In the genomic region with DNA sequence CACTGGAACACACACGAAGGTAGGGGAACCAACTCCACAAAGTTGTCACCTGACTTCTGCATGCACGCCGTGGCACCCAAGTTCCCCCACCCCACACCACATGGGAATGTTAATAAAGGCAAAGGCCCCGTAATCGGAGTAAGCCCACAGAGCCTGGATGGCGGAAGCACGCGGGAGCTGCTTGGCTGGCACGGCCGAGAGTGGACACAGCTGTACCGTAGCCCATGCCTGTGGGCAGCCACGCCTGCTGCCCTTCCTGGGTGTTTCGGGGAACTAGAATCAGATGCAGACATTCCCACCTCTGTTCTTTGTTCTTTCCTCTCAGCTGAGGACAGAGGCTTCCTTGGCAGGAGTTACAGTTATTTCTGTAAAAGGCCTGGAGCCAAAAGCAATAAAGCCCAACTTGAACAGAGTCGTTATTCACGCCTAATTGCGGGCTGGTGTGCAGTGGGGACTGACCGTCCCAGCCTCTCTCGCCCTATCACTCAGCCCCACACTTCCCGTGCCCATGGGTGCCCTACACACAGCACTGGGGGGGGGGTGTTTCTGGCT, we compare ENCODE assay signal across 8 mouse cellular contexts. TPM values are rescaled to one million over a fixed set of nuclear protein-coding genes. Genes with fewer than 3 reads are reported as not detected.
DNase-seq lines count a peak whose midpoint lies in the region; ATAC-seq lines count a peak whose summit lies in the region.

No protein-coding gene starts in this region.

- no peaks in the 10 kb centered on the region for H3K9me3 ChIP-seq in intestine, embryonic 15.5 days
- H3K9me3 ChIP-seq in limb, embryonic 13.5 days, result no peaks in the 10 kb centered on the region

- H3K27me3 ChIP-seq in intestine, embryonic 15.5 days (replicated peaks), result no peaks in the 10 kb centered on the region
- no peaks in the 10 kb centered on the region for H3K27me3 ChIP-seq in limb, embryonic 13.5 days

- no peak overlapping the region for H3K9ac ChIP-seq in intestine, embryonic 15.5 days
- H3K9ac ChIP-seq in limb, embryonic 13.5 days, result peak overlapping the region; percentile 51; the same call in 1 of the 2 replicates

- WGBS in intestine, embryonic 15.5 days, result 46% methylated on average over 19 of the region's 19 CpGs
- 9% methylated on average over 19 of the region's 19 CpGs for WGBS in limb, embryonic 13.5 days

- H3K4me2 ChIP-seq in intestine, embryonic 15.5 days (replicated peaks), result 0 out of 2 replicates have a peak overlapping the region, but pooled peaks have one; percentile 9
- peak overlapping the region; percentile 54 for H3K4me2 ChIP-seq in limb, embryonic 13.5 days (replicated peaks)

- DNase-seq in adrenal gland, adult (ENCODE audit: inconsistent age in 2 of 2, low spot score in 1 of 2), result peak; percentile 31 to 62
- DNase-seq in adrenal gland, adult 2 months, result no peak
- DNase-seq in right cerebral cortex, postnatal 25 days, result peak; percentile 33
- no peak for DNase-seq in right cerebral cortex, adult 2 months (ENCODE audit: low spot score in 2 of 2)
- DNase-seq in B cell, adult 2 months, result no peak
- DNase-seq in gastrocnemius, postnatal 10 days, result no peak

- peak; percentile 47 for ATAC-seq in intestine, embryonic 15.5 days
- peak; percentile 81 for ATAC-seq in limb, embryonic 13.5 days (ENCODE audit: low FRiP score, low read depth)

- no peak overlapping the region for H3K4me3 ChIP-seq in intestine, embryonic 15.5 days (replicated peaks)
- peak overlapping the region; percentile 17; the same call in 1 of the 2 replicates for H3K4me3 ChIP-seq in limb, embryonic 13.5 days

- H3K27ac ChIP-seq in intestine, embryonic 15.5 days, result peak overlapping the region; percentile 65; the same call in 1 of the 2 replicates
- H3K27ac ChIP-seq in limb, embryonic 13.5 days, result peak overlapping the region; percentile 96

- peaks cover 49% of the 10 kb centered on the region for H3K4me1 ChIP-seq in intestine, embryonic 15.5 days (replicated peaks)
- peaks cover 76% of the 10 kb centered on the region for H3K4me1 ChIP-seq in limb, embryonic 13.5 days

- H3K36me3 ChIP-seq in intestine, embryonic 15.5 days, result no peaks in the 10 kb centered on the region
- H3K36me3 ChIP-seq in limb, embryonic 13.5 days, result peaks cover 42% of the 10 kb centered on the region

RNA-seq across cellular contexts. Expression of a gene that starts 12.8 kb away (rescaled TPM):
- 100 to 1,000 TPM in 1 of 2 experiments, 10 to 100 TPM in 1; 56.3 to 119 TPM for total RNA-seq in adrenal gland, adult 2 months (2021)
- polyA plus RNA-seq in adrenal gland, adult 2 months (2012; rRNA removed), result 36.8 and 65.7 TPM in 2 replicates
- polyA plus RNA-seq in intestine, embryonic 15.5 days (2015; fragmentation: Nextera tagmentation; extraction: Ambion mirVana), result 100 and 106 TPM in 2 replicates
- polyA plus RNA-seq in limb, embryonic 13.5 days (2015; fragmentation: Nextera tagmentation; extraction: Ambion mirVana), result 171 and 181 TPM in 2 replicates
- 10 to 100 TPM; 25.7 to 30.3 TPM for total RNA-seq in gastrocnemius, postnatal 10 days (2021)

Comparison
In these comparisons a context has a peak if more than half of its experiments do, and no peak if none do; other contexts are left out.
1. DNase-seq: peak in adrenal gland, adult (2 of 2) and right cerebral cortex, postnatal 25 days (single experiment); none in adrenal gland, adult 2 months (single experiment), right cerebral cortex, adult 2 months (0 of 2), B cell, adult 2 months (0 of 2) and gastrocnemius, postnatal 10 days (single experiment).